Mouse (Mus musculus): ENCODE results near the gene Arhgef3.

Arhgef3 gene

DNA sequence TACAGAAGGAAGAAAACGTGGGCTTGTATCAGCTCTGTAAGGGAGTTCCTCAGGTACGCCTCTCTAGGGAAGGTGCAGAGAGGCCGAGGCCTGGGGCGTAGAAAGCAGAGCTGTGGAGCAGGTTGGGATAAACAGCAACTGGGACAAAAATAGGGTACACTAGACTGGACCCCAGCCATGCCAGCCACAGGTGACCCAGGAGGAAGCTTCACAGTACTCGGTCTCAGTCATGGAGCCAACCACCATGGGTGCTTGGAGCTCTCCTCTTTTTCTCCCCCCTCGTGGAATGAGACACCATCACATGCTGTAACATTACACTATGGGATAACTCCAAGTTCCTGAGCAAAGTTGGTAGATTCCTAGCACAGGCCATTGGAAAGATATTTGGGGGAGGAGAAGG lies 201.0 kb downstream of the Arhgef3 start:
- no peak for DNase-seq (ENCODE audit: low spot score)

DNA sequence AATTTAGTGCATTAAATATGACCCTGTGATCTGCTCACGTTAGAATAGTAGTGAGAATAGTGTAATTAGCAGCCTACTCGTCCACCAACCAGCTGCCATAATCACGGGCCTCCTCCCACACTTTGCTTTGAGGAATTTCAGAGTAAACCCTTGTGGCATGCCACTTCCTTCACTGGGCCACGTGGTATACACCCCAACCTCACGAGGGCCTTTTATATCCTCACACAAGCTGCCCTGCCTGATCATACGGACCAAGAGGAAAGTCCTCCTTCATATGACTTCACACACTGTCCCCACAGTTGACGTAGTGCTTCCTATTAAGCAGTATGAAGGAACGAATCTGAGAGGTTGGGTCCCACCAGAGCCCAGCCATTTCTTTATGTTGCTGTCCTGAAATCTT lies 202.4 kb downstream of the Arhgef3 start:
- no peak for DNase-seq (ENCODE audit: low spot score)

DNA sequence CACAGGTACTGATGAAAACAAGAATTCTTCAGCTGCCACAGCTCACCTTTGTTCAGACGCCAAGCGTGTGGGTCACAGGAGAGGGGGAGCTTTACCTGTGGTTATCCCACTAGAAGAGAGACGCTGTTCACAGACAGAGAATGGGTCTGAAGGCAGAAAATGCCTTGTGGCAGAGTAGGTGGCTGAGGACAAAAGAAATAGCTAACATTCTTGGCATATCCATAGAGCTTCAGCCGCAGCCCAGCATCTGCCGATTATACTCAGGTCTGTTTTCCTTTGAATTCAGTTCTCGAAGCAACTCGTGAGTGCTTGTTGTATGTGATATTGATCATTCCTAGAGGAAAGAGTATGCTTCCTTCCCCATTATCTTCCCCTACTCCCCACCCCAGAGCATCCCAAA lies 204.7 kb downstream of the Arhgef3 start:
- no peak for DNase-seq (ENCODE audit: low spot score)

DNA sequence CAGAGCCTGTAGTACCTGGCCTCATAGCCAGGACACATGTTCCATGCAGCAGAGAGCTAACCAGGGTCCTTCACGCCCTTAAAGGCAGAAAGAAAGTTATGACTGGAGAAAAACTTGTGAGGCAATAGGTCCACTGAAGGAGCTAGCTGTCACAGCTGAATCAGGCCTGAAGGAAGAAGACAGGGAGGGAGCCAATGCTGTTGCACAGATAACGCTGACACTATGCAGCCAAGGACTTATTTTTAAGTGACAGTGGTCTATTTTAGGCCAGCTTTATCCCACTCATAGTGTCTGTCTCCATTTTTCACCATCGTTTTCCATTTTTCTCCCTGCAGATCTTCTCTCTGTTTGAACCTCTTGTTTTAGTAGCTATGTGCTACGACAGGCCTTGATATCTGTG lies 207.3 kb downstream of the Arhgef3 start:
- no peak for DNase-seq (ENCODE audit: low spot score)

DNA sequence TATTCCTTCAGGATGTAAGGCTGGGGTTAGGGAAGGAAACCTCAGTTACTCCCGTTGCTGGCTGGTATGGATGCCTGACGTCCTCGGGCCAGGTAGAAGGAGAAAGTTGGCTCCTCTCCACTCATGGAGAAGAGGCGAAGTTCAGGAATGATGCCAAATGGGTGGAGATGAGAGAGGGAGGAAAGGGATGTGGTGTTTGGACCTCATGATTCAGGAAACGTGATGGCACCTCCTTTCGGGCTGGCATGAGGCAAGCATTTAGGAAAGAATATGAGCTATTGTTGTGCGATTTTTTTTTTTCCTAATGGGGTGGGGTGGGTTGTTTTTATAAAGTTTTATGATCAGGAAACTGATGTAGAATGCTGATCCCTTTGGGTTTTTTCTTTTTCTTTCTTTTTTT lies 210.0 kb downstream of the Arhgef3 start:
- DNase-seq (ENCODE audit: low spot score) = no peak

DNA sequence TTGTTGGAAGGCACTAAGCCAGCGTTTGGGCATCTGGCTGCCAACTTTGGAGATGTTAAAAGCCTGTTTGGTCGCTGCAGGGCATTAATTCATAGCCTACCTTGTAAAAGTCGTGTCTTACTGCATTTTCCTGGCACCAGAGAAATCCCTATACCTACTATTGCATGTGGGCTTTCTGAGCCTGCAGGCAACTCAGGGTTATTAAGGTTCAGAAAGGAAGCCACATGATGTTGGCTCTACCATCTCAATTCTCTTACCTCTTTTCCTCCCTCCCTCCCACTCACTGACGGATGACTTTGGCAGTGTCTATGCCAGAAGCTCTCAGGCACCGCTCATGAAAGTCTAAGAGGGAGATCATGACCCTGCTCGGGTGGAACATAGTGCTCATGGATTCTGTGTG lies 210.8 kb downstream of the Arhgef3 start:
- no peak for DNase-seq (ENCODE audit: low spot score)

DNA sequence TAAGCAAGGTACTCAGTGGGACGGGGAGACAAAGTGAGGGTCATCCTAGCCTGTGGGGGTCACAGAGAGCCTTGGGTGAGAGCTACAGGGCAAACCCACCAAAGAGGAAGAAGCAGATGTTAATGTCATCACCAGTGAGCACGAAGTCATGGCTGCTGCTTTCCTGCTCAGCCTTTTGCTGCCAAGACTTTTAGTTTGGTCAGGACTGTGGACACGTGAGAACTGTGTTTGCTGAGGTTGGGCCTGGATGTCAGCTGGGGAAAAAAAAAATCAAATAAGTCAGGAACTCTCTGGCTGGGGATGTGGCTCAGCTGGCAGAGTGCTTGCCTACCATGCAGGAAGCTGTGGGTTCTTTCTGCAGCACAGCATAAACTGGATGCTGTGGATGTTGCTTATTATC lies 213.2 kb downstream of the Arhgef3 start:
- no peak for DNase-seq (ENCODE audit: low spot score)

DNA sequence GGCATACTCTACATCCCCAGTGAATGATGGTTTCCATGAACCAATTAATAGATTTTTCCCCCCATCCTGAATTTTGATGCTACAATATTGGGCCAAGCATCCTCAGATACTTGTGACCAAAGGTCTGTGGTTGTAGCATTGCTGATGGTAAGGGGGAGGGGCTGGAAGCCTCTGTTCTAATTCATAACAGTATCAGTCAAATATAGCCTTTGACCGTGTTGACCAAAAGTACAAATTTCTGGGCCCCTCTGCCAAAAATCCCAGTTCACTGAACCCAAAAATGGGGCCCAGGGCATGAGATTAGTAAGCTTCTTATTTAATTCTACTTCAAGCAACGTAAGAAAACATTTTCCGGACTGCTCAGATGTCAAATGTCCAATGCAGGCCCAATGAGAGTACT lies 214.3 kb downstream of the Arhgef3 start:
- DNase-seq (ENCODE audit: low spot score) = no peak

DNA sequence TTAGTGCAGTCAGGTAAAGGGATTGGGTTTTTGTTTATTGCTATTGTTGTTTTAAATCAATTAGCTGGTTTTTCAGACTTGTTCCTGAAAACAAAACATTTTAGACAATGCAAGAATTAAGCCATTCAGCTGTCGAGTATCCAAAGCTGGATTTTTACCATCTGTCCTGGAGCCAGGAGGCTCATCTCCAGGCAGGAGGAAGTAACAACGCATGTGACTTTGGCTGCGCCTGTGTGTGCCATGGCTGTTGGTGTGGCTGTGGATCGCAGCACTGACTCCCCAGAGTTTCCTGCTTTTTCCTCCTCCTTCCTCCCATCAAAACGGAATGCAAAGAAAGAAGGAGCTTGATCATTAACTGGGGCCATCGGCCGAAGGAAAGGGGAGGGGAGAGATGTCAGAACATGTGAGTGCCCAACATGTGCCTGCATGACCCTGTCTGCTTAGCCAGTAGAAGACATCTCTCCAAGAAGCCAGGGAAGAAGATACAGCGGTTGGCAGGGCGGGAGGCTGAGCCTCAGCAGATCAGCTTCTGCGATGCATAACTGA lies 216.9 kb downstream of the Arhgef3 start:
- DNase-seq (ENCODE audit: low spot score) = no peak

DNA sequence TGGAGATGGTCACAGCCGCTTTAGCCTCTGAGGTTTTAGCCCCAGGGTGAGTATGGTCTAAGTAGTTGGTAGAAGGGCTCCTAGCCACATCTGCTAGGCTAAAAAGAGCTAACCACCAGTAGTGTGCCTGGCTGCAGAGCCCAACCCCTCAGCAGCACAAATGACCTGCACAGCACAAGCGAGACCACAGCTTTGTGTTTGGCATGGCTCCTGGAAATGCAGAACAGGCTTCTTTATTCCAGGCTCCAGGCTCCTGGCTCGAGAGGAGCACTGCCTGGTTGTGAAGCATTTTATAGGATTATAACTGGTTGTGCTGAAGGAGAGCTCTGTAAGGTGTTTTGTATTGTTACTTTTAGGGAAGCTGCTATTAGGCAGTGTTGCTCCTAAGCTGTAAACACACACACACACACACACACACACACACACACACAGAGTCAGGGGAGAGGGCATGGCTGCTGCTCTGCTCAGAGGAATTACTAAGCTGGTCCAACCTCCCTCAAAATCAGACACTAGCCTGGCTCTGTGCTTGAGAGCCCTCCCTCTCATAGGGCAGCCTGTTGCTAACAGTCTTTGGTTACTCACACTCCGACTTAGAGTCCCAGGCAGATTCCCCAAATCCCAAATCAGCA lies 217.8 kb downstream of the Arhgef3 start:
- no peak for DNase-seq (ENCODE audit: low spot score)

DNA sequence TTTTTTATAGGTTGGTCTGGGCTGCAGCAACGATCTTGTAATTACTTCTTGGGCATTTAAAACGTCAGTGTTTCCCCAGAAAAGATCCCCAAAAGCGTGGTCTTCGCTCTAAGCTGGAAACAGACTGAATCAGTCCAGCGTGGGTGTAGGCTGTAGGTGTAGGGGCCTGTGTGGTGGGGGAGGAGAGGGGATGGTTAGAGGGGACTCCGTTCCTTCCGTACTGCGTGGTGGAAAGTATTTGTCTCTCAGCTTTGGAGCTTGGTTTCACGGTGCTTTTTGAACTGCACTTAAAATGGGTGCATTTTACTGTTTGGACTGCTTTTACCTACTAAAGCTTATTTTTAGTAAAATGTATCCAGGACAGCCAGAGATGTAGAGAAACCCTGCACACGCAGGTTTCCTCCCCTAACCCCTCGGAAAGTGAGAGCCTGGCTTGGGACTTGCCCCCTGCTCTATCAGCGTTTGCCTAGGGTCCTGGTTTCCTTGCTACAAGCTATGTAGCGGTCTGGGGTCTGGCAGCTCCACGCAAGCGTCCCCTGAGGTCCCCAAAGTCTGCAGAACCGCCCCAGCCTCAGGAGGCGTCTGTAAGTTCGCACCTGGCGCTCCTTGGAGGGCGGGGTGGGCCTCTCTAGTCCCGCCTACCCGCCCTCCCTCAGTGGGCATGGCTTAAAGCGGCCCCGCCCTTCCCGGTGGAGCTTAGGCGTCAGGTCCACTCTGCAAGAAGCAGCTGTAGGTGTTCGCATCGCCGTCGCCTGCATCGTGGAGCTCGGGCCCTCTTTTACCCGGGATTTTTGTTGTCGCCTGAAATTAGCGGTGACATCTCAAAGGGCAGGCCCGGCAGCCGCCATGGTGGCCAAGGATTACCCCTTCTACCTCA lies 220.9 kb downstream of the Arhgef3 start:
- peak; percentile 86 for DNase-seq (ENCODE audit: low spot score)

DNA sequence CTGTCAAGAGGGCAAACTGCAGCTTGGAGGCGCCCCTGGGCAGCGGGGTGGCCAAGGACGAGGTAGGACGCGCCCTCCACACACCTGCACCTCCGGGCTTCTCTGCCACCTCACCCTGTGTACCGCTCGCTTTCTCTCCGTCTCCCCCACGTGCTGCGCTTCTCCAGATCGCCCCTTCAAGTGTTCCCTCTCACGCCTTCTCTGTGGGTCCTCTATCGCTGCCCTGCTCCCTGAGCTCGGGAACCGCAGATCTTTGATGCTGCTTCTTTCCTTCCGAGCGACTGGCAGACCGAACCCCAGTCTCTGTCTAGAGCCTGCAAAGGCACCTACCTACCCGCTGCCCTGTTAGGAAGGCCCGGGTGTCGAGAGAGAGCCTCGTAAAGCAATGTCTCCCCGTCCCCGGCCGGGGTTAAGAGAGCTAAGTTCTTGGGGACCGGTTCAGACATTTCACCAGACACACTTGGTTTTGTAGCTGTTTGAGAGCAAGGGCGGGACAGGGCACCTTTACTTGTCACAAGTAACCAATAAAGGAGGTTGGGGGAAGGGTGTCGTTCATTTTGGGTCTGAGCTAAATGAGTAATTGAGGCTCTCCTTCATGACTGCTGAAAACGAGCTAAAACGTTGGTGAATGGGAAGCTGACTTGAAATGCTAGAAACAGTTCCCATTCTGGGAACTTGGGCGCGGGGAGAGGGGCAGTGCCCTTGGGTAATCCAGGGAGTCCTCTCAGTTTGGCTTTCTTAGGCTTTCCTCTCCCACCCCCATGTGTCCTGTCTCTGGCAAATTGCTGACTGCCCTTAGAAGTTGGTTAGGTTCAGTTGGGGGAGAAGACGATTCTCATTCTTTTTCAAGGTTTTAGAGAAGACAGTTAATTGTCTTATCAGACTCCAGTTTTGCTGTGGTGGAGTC lies 221.8 kb downstream of the Arhgef3 start:
- peak; percentile 44 for DNase-seq (ENCODE audit: low spot score)

DNA sequence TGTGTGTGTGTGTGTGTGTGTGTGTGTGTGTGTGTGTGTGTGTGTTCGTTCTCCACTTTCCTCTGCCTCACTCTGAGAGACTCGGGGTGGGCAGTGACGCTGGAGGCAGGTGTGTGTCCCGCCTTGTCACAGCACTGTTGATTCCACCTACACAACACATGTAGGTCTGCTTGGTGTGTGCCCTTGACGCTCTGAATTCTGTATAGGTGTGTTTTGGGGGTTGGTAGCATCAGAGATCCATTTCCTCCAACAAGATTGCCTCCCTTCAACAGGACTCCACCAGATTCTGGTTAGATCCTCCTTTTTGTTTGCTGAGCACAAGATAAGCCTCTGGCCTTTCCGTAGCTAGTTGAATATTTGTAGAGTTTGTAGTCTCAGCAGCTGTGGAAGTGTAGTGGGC lies 222.5 kb downstream of the Arhgef3 start:
- no peak for DNase-seq (ENCODE audit: low spot score)

DNA sequence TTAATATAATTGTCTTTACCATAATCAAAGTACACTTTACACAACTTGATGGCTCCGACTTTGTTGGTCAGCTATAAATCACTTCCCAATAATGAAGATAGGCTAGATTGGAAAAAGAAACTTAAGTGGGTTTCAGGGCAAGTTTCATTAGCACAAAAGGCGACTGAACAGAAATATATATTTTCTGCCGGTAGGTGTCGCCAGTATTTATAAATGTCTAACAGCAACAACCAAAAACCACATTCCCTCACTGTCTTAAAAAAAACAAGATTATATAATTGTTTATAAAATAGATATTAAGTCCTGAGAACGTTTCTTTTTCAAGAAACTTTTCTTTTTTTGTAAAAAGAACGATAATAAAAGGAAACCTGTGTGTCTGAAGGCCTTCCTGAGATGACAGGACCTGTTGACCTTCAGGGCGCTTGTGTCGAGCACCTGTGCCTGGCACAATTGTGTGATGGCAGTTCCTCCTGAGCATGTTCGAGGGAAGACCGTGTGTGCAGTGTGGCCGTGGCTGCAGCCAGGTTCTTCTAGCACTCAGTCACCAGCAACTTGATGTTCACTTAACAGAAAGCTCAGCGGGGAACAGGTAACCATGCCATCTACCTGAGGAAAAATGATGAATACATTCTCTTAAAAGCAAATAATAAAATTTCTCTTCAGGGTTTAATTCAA lies 223.5 kb downstream of the Arhgef3 start:
- peak; percentile 81 for DNase-seq (ENCODE audit: low spot score)

DNA sequence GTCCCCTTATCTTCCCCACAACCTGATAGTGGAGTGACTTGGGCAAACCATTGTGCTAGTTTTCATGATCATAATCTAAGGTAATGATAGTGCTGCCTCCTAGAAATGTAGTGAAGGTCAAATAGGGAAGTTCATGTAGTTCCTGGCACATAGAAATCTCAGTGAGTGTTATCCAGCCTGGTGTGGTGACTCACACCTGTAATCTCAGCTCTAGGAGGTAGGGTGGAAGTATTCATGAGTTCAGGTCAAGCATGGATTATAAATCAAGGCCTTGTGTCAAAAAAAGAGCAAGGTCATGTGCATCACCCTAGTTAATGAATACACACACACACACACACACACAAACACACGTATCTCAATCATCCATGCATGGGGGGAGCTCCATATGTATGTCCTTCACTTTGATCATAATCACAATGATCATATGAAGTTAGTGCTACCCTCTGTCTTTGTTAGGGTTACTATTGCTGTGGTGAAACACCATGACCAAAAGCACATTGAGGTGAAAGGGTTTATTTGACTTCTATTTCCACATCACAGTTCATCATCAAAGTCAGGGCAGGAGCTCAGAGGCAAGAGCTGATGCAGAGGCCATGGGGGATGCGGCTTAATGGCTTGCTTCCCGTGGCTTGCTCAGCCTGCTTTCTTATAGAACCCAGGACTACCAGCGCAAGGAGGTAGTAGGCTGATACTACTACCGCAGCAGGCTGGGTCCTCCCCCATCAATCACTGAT lies 226.2 kb downstream of the Arhgef3 start:
- DNase-seq (ENCODE audit: low spot score) = no peak

DNA sequence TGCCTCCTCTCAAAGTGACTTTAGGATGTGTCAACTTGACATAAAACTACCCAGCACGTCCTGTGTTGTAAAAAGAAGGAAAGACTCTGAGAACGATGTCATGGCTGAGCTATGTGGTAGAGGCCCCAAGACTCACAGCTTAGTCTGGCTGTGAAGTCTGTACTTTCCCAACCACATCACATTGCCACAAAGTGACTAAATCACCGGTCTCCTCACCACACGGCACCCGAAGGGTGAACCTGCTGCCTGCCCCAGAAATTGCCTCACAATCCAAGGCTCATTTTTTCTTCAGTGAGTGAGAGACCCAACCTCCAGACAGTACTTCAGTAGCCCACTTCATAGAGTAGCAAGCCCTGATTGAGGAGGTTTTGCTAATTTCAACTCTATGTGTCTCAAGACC lies 226.8 kb downstream of the Arhgef3 start:
- no peak for DNase-seq (ENCODE audit: low spot score)

DNA sequence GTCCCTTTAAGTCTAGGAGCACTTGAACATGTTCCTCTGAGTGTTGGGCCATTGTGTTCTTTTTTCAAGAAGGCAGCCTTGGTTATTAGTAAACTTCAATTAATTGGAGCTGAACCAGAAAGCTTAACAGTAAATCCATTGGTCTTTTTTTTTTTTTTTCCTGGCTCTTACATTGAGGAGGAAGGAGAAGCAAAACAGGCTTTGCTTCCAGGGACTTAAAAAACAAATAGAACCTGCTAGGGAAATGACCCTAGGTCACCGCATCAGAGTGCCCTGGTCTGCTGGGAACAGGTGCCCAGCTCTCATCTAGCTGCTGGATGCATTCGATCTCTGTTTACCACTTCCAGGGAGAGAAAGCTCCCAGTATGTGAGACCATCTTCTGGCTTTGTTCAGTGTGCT lies 227.8 kb downstream of the Arhgef3 start:
- DNase-seq (ENCODE audit: low spot score) = no peak

DNA sequence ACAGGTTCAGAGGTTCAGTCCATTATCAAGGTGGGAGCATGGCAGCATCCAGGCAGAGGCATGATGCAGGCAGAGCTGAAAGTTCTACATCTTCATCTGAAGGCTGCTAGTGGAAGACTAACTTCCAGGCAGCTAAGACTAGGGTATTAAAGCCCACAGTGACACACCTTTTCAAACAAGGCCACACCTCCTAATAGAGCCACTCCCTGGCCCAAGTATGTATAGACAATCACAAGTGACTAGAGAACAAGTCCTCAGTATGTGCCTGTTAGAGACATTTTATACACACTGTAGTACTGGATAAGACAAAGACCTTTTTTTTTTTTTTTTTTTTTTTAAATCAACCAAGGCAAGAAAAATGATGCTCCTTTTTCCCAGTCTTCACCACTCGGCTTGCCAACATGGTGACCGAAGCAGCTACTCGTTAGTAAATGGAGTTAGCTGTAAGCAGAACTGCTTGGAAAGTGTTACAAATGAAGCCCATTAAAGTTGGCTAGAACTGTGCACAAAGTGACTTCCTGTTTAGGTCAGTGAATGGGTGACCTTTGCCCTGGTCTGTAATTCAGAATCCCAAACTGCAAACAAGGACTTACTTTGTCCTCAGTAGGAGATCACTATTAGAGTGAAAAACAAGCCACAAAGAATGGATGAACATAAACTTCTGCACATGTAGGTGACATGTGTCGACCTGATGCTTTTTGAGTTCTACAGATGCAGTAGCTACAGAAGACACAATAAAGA lies 229.7 kb downstream of the Arhgef3 start:
- peak; percentile 57 for DNase-seq (ENCODE audit: low spot score)

DNA sequence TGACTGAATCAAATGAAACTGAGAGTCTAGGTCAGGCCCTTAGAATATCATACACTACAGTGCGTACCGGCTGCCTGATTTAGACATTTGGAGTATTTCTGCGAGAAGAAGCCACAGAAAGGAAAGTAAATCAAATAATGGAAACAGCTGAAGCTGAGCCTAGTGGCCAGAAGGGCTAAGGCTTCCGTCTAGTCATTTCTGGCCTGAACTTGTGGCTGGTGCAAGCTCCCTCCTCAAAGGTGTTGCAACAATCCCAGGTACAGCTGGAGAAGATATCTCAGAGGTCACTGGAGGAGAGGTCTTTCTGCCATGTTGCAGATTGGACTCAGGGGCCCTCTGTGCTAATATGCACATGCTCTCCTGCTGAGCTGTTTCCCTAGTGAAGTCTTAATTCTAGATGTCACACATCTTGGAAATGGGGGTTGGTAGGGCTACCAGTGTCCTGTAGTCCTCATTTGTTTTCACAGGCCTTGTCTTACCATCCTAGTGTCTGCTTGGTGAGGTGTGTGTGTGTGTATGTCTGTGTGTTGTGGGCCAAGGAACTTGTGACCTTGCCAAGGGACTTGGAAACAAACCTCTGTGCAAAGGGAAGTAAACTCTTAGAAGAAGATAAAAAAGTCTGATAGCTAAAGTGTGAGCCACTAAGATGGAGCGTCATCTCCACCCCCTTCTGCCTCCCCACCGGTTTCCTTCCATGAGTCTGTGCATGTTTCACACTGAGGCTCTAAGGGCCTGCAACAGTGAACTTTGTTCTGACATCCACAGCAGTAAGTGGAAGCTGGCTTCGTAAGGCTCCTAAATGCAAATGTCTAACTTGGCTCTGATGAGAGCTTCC lies 230.6 kb downstream of the Arhgef3 start:
- no peak for DNase-seq (ENCODE audit: low spot score)

Measured in embryo, embryonic 10.5 days (tissue).